Mouse (Mus musculus) lung, postnatal 14 days (tissue): ENCODE measurements around the gene Inppl1.

Source experiments
- DNase-seq: peaks from one replicate; pipeline ENCODE4 v3.0.0; 2021

Gene Inppl1

GRCm38 (mm10) chr7:101837606-101838471, at the start of gene Inppl1:
Gene Inppl1, minus strand, starts transcription at chr7:101838229.
- DNase-seq, result peak; percentile 92

- no peak for DNase-seq
These were observed 48.2 kb upstream of the Inppl1 start for GRCm38 (mm10) chr7:101886274-101886673.

GRCm38 (mm10) chr7:101884160-101884559, 46.1 kb upstream of the Inppl1 start:
- no peak for DNase-seq

- no peak for DNase-seq
These were observed 44.6 kb upstream of the Inppl1 start for GRCm38 (mm10) chr7:101882413-101883154.

- DNase-seq, result no peak
These were observed 42.8 kb upstream of the Inppl1 start for GRCm38 (mm10) chr7:101880855-101881254.

- DNase-seq, result no peak
These were observed 37.9 kb upstream of the Inppl1 start for GRCm38 (mm10) chr7:101875978-101876377.

GRCm38 (mm10) chr7:101871296-101871695, 33.3 kb upstream of the Inppl1 start:
- no peak for DNase-seq

GRCm38 (mm10) chr7:101870629-101871028, 32.6 kb upstream of the Inppl1 start, which contains the start of gene Folr1:
Gene Folr1, minus strand, starts transcription at chr7:101870788.
- DNase-seq, result no peak

- no peak for DNase-seq
These were observed 31.1 kb upstream of the Inppl1 start for GRCm38 (mm10) chr7:101869163-101869500.

- no peak for DNase-seq
These were observed 30.5 kb upstream of the Inppl1 start for GRCm38 (mm10) chr7:101868241-101869162.

GRCm38 (mm10) chr7:101867482-101867881, 29.5 kb upstream of the Inppl1 start:
- no peak for DNase-seq

- no peak for DNase-seq
These were observed 28.6 kb upstream of the Inppl1 start for GRCm38 (mm10) chr7:101866491-101867265.

GRCm38 (mm10) chr7:101863415-101863814, 25.4 kb upstream of the Inppl1 start, which contains the start of gene Anapc15:
Gene Anapc15, plus strand, starts transcription at chr7:101863715.
- DNase-seq, result no peak

- DNase-seq, result no peak
These were observed 24.3 kb upstream of the Inppl1 start for GRCm38 (mm10) chr7:101862291-101862690.

- no peak for DNase-seq
These were observed 22.9 kb upstream of the Inppl1 start for GRCm38 (mm10) chr7:101860978-101861377.

- DNase-seq, result no peak
These were observed 20.3 kb upstream of the Inppl1 start for GRCm38 (mm10) chr7:101858362-101858761.

- no peak for DNase-seq
These were observed 19.1 kb upstream of the Inppl1 start, which contains the start of gene Folr2 for GRCm38 (mm10) chr7:101857094-101857493. Gene Folr2, minus strand, starts transcription at chr7:101857194.

GRCm38 (mm10) chr7:101853816-101854215, 15.8 kb upstream of the Inppl1 start:
- DNase-seq, result no peak

- no peak for DNase-seq
These were observed 14.8 kb upstream of the Inppl1 start for GRCm38 (mm10) chr7:101852846-101853245.

- no peak for DNase-seq
These were observed 13.7 kb upstream of the Inppl1 start for GRCm38 (mm10) chr7:101851689-101852088.

GRCm38 (mm10) chr7:101847934-101848333, 9.9 kb upstream of the Inppl1 start:
- no peak for DNase-seq

GRCm38 (mm10) chr7:101844186-101844585, 6.2 kb upstream of the Inppl1 start:
- DNase-seq, result no peak
